Mouse (Mus musculus) stomach, embryonic 16.5 days (tissue): ENCODE results near the gene Syt16. TPM values are rescaled to one million over a fixed set of nuclear protein-coding genes. Genes with fewer than 3 reads are reported as not detected.
A peak's percentile ranks its signal among the peaks of the same experiment; 100 is the strongest.

Source experiments
- ATAC-seq: fragments of 200-750 bp; cut with Nextera tagmentation; 2 replicates; pipeline ENCODE4 v1.8.0; 2017; ENCODE audit warnings: moderate number of reproducible peaks, moderate TSS enrichment; ENCODE audit not compliant: insufficient read depth, low FRiP score
- H3K27ac ChIP-seq: fragments of 300-500 bp; sonication (generic); 2 replicates; pipeline ENCODE4 v1.5.1; 2014; ENCODE audit warnings: low read length
- H3K27me3 ChIP-seq: fragments of 300-500 bp; sonication (generic); 2 replicates; pipeline ENCODE4 v1.6.1; 2014; ENCODE audit warnings: low read length, control low read depth, mixed read lengths; ENCODE audit not compliant: control insufficient read depth, insufficient read depth
- H3K36me3 ChIP-seq: fragments of 300-500 bp; sonication (generic); 2 replicates; pipeline ENCODE4 v1.6.1; 2014; ENCODE audit warnings: low read length; ENCODE audit not compliant: control insufficient read depth, insufficient read depth
- H3K4me1 ChIP-seq: fragments of 300-500 bp; sonication (generic); 2 replicates; pipeline ENCODE4 v1.6.1; 2014; ENCODE audit warnings: low read length, control low read depth, mixed read lengths; ENCODE audit not compliant: control insufficient read depth, insufficient read depth
- H3K4me2 ChIP-seq: fragments of 300-500 bp; sonication (generic); 2 replicates; pipeline ENCODE4 v1.6.1; 2014; ENCODE audit warnings: low read depth, low read length, mixed read lengths
- H3K4me3 ChIP-seq: fragments of 300-500 bp; sonication (generic); replicated peaks from 2 replicates; pipeline ENCODE4 v1.5.1; 2014; ENCODE audit warnings: mild to moderate bottlenecking, low read length
- H3K9ac ChIP-seq: fragments of 300-500 bp; sonication (generic); 2 replicates; pipeline ENCODE4 v1.6.1; 2014; ENCODE audit warnings: low read length
- H3K9me3 ChIP-seq: fragments of 300-500 bp; sonication (generic); replicated peaks from 2 replicates; pipeline ENCODE4 v1.6.1; 2016; ENCODE audit warnings: low read length, control low read depth; ENCODE audit not compliant: control insufficient read depth
- WGBS: fragments of 180-500 bp; shearing (Covaris S2); extraction: QIAGEN DNeasy Blood & Tissue Kit; methylation state at CpG from one replicate; pipeline ENCODE4 v1.1.7; 2014; 5-methylcytosine and 5-hydroxymethylcytosine counted together
- polyA plus RNA-seq: library from polyadenylated mRNA; unstranded; fragments of >200 nt; fragmentation: Nextera tagmentation; extraction: Ambion mirVana; gene quantifications from 2 replicates; pipeline ENCODE4 v1.2.1, GENCODE M21; 2015

Gene Syt16
- polyA plus RNA-seq, 1 experiment from 2014 or later: 3.7 TPM

DNA sequence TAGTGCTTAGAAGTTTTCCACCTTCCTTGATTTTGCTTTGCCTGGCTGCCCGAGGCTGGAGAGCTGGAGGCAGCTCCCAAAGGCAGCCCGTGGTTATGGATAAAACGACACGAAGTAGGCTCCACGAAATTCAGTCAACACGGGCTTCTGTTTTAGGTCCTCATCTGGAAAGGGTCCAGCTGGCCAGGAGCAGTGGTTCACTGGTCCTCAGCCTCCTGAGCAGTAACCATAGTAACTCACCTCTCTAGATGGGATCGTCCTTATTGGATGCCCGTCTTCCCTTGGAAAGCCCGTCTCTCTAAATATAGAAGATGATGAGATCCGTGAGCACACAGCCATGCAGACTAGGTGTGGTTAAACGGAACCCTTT lies 287.2 kb downstream of the Syt16 start:
- Histone ChIP-seq H3K4me2 (peak overlapping the region; percentile 79), H3K9me3 (no peaks in the 10 kb centered on the region), H3K36me3 (no peaks in the 10 kb centered on the region), H3K27me3 (peaks cover 23% of the 10 kb centered on the region), H3K4me1 (peaks cover 5% of the 10 kb centered on the region), H3K9ac (peak overlapping the region; percentile 40; the same call in 1 of the 2 replicates), H3K4me3 (peak overlapping the region; percentile 43), H3K27ac (no peak overlapping the region)
- ATAC-seq: no peak
- 7% methylated on average over 11 of the region's 11 CpGs for WGBS

DNA sequence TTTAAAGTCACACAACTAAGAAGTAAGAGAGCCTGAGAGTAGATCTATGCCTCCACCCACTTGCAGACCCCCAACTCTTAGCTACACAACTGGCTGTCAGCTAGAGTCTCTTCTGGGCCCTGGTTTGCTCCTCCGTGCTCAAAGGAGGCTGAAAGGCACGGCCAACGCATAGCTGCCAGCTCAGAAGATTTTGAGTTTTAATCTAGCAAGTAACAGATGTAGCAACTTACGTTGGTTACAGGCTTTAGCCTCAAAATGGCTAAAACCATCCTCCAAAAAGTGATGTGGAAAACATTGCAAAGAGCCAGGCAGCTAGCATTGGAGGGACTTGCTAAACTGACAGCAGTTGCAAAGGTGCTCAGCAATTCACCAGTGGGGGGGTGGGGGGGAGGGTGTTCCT lies 293.5 kb downstream of the Syt16 start:
- no peaks in the 10 kb centered on the region for H3K36me3 ChIP-seq
- H3K27ac ChIP-seq: no peak overlapping the region
- H3K9ac ChIP-seq: no peak overlapping the region
- no peak for ATAC-seq
- no peaks in the 10 kb centered on the region for H3K4me1 ChIP-seq
- no peaks in the 10 kb centered on the region for H3K9me3 ChIP-seq
- H3K27me3 ChIP-seq: no peaks in the 10 kb centered on the region
- H3K4me2 ChIP-seq: no peak overlapping the region
- no peak overlapping the region for H3K4me3 ChIP-seq
- whole genome bisulfite sequencing: 84% methylated on average over 4 of the region's 4 CpGs

DNA sequence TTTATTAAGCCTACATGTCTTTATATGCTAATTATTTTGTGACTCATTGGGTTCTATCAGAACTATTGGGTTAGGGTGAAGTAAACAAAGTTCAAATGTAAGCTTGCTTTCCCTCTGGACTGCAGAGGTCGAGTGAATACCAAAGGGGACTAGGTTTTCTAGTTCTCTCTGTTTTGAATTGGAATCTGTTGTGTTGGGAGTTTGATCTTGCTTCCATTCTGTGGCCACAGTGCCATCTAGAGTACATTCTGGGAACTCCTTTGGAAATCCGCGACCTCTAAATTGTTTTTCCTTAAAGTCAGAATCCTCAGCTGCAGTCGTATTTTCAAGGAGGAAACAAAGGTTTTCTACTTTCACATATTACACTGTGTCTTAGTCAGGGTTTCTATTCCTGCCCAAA lies 296.2 kb downstream of the Syt16 start:
- H3K36me3 ChIP-seq: no peaks in the 10 kb centered on the region
- H3K4me2 ChIP-seq: no peak overlapping the region
- no peak for ATAC-seq
- H3K9me3 ChIP-seq: no peaks in the 10 kb centered on the region
- H3K27me3 ChIP-seq: no peaks in the 10 kb centered on the region
- 2% methylated on average over 4 of the region's 4 CpGs for WGBS
- no peak overlapping the region for H3K9ac ChIP-seq
- no peaks in the 10 kb centered on the region for H3K4me1 ChIP-seq
- H3K4me3 ChIP-seq: no peak overlapping the region
- no peak overlapping the region for H3K27ac ChIP-seq

DNA sequence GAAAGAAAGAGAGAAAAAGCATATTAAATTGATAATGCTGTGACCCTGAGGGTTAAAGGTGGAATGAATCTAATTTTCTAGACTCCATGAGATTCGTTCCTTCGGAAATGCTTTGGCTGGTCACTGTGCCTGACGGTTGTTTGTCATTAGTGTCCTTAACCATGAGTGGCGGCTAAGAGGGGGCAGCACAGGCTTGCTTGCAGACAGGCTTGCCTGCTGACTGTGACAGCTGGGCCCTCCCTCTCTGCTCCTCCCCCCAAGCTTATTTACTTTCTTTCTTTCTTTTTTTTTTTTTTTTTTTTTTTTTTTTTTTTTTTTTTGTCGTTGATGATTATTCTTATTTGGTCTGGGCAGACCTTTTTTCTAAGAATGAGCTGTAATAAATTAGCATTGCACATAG lies 298.9 kb downstream of the Syt16 start:
- WGBS: 53% methylated on average over 5 of the region's 5 CpGs

DNA sequence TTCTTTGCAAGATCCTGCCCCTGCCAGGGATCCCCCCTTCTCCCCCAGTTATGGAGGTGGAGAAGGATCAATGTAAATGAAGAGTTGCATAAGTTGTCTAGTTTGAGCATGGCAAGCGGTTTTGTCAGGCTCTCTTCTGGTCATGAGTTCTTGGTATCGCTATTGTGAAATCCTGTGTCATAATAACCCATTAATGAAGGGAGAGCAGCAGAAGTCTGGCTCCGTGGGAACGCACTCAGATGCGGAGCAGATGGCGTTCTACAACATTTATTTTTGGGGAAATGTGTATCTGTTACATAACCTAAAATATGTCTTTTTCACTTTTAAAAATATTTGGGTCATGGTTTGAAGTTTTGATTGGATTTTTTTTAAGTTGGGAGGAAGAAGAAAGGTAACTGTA lies 304.1 kb downstream of the Syt16 start:
- Histone ChIP-seq H3K4me1 (no peaks in the 10 kb centered on the region), H3K27me3 (no peaks in the 10 kb centered on the region), H3K4me3 (no peak overlapping the region), H3K9ac (no peak overlapping the region), H3K36me3 (no peaks in the 10 kb centered on the region), H3K27ac (no peak overlapping the region), H3K9me3 (no peaks in the 10 kb centered on the region), H3K4me2 (no peak overlapping the region)
- no peak for ATAC-seq
- 74% methylated on average over 6 of the region's 6 CpGs for WGBS

More for the DNA sequence above, 298.9 kb downstream of the Syt16 start:
- no peak for ATAC-seq
- no peak overlapping the region for H3K4me3 ChIP-seq
- no peak overlapping the region for H3K4me2 ChIP-seq
- H3K9me3 ChIP-seq: no peaks in the 10 kb centered on the region
- no peak overlapping the region for H3K9ac ChIP-seq
- H3K36me3 ChIP-seq: no peaks in the 10 kb centered on the region
- H3K4me1 ChIP-seq: no peaks in the 10 kb centered on the region
- H3K27ac ChIP-seq: no peak overlapping the region
- H3K27me3 ChIP-seq: no peaks in the 10 kb centered on the region

DNA sequence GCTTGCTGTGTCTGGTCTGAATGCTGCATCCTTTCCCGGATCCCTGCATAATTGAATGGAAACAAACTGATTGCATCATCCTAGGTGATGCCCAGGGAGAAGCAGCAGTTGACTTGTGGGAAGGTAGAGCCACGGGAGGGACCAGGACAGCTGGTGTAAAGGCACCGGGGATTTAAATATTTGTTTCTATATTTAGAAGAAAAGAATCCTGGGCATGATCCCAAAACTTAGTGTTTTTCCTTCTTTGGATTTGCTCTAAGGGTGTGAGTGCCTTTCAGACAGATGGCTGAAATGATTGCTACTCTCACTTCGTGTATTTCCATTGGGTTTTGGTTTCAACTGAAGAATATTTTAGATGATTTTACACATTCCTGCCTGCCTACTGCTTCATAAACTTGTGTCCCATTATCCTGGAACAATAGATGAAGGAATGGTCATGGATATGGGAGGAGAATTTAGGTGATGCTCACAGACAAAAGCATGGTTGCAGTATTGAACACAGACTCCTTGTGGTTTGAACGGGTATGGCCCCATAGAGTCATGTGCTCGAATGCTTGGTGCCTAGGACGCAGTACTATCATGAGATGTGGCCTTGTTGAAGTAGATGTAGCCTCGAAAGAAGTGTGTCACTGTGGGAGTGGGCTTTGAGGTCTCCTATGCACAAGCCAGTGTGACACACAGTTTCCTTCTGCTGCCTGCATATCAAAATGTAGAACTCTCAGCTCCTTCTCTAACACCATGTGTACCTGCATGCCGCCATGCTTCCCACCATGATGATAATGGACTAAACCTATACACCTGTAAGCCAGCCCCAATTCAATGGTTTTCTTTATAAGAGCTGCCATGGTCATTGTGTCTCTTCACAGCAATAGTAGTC lies 306.2 kb downstream of the Syt16 start:
- H3K4me1 ChIP-seq: no peaks in the 10 kb centered on the region
- no peak overlapping the region for H3K27ac ChIP-seq

DNA sequence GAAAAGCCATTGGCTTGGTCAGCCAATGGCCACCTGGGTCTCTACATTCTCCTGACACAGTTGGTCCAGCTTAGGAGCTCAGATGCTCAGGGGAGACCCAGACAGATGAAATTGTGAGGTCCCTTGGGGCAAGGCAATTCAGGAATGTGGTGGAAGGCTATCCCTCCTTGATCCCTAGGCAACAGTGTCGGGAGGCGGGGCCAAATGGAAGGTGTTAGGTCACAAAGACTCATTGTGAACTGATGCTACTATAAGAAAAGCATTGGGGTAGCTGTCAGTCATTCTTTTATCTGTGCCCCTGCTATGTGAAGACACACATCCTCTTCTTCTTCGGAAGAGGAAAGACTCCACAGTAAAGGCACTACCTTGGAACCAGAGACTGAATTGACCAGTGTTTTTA lies 315.1 kb downstream of the Syt16 start:
- Histone ChIP-seq H3K36me3 (no peaks in the 10 kb centered on the region), H3K4me2 (no peak overlapping the region), H3K9me3 (no peaks in the 10 kb centered on the region), H3K4me1 (peaks cover 6% of the 10 kb centered on the region; the same call in 1 of the 2 replicates), H3K27me3 (no peaks in the 10 kb centered on the region), H3K27ac (no peak overlapping the region), H3K9ac (no peak overlapping the region), H3K4me3 (no peak overlapping the region)
- no peak for ATAC-seq
- 83% methylated on average over 3 of the region's 3 CpGs for WGBS

More for the DNA sequence above, 306.2 kb downstream of the Syt16 start:
- no peaks in the 10 kb centered on the region for H3K36me3 ChIP-seq
- no peak overlapping the region for H3K4me2 ChIP-seq
- no peaks in the 10 kb centered on the region for H3K9me3 ChIP-seq
- no peak for ATAC-seq
- WGBS: 64% methylated on average over 9 of the region's 9 CpGs
- no peaks in the 10 kb centered on the region for H3K27me3 ChIP-seq
- no peak overlapping the region for H3K4me3 ChIP-seq
- no peak overlapping the region for H3K9ac ChIP-seq

DNA sequence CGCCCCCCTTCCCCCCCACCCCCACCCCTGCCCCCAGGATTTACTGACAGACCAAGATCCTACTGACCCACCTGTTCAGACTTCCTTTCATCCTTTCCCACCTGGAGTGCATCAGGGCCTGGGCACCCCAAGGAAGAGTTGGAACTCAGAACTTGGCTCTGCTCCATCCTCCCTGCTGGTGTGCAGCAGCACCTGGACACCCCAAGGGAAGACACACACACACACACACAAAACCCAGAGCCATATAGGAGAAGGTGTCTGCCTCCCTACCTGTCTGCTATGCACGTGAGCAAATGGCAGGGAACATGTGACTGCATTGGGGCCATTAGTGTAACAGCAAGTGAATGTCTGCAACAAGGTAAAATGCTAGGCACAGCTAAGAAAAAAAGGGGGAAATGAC lies 317.8 kb downstream of the Syt16 start:
- H3K4me2 ChIP-seq: no peak overlapping the region
- WGBS: 37% methylated on average over 2 of the region's 2 CpGs
- H3K9me3 ChIP-seq: no peaks in the 10 kb centered on the region
- no peak overlapping the region for H3K9ac ChIP-seq
- no peak for ATAC-seq
- H3K27ac ChIP-seq: no peak overlapping the region
- no peak overlapping the region for H3K4me3 ChIP-seq
- no peaks in the 10 kb centered on the region for H3K27me3 ChIP-seq
- peaks cover 6% of the 10 kb centered on the region; the same call in 1 of the 2 replicates for H3K4me1 ChIP-seq
- no peaks in the 10 kb centered on the region for H3K36me3 ChIP-seq

DNA sequence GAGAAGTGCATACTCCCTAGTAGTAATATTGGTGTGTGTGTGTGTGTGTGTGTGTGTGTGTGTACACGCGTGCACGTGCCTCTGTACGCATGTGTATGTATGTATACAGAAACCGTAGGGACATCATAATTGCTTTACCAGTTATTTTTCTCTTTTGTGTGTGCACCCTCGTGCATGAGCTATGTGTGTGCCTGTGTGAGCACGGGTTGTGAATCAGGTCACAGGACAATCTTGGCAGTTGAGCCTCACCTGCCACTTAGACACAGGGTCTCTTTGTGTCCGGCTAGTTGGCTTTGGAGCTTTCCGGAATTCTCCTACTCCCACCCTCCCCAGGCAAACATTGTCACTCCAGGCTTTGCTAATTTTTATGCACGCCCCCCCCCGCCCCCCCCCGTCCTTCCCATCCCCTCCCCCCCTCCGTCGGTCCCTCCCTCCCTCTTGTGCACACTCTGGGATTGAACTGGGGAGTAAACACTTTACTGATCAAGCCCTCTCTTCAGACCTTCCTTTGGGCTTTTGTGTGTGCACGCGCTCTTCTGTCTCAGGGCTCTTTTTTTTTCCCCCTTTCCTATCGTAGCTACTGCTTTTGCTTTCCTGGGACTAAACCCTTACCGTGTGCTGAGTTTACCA lies 319.0 kb downstream of the Syt16 start, which contains the start of gene Gm11042:
Gene Gm11042, minus strand, starts transcription at position 51 of the 630 bp plus-strand sequence.
- Histone ChIP-seq H3K4me1 (peaks cover 6% of the 10 kb centered on the region; the same call in 1 of the 2 replicates), H3K4me2 (peak within 1 kb of the TSS; percentile 77), H3K27me3 (no peaks in the 10 kb centered on the region), H3K9ac (peak within 1 kb of the TSS; percentile 73), H3K9me3 (no peaks in the 10 kb centered on the region), H3K36me3 (no peaks in the 10 kb centered on the region), H3K4me3 (peak within 1 kb of the TSS; percentile 52), H3K27ac (peak within 1 kb of the TSS; percentile 32)
- peak; percentile 44 for ATAC-seq
- WGBS: 29% methylated on average over 17 of the region's 18 CpGs
